Mouse (Mus musculus) MN1 (cell line): ENCODE data around the gene Atp1a3.
"Not testable (repeated sequence)": the region's sequence is repeated elsewhere in the genome, so short reads cannot be mapped to it uniquely, and the experiment has no call there.

ENCODE experiments used
- DNase-seq: peaks from one replicate; pipeline ENCODE4 v3.0.0-alpha.2; 2016; ENCODE audit warnings: low spot score

Gene Atp1a3

GRCm38 (mm10) chr7:25005421-25006065 lies at the start of gene Atp1a3:
Gene Atp1a3 (minus strand): TSS chr7:25005958.
- DNase-seq, result peak; percentile 63

DNA sequence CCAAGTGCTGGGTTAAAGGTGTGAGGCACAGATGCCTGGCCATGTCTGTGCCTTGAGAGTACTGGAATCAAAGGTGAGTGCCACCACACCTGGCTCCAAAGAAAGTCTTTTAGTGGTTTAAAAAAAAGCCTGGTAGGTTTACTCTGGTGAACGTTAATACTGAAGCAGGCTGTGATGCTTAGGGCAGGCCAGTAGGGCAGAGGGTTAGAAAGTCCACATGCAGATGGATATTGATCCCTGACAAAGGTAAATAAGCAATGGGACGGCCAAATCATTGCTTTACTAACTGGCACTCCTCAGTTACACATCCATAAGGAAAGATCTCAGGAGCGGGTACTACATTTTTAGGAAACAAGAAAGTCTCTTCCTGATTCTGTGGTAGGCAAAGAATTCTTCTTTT lies 46.8 kb upstream of the Atp1a3 start:
- no peak for DNase-seq

DNA sequence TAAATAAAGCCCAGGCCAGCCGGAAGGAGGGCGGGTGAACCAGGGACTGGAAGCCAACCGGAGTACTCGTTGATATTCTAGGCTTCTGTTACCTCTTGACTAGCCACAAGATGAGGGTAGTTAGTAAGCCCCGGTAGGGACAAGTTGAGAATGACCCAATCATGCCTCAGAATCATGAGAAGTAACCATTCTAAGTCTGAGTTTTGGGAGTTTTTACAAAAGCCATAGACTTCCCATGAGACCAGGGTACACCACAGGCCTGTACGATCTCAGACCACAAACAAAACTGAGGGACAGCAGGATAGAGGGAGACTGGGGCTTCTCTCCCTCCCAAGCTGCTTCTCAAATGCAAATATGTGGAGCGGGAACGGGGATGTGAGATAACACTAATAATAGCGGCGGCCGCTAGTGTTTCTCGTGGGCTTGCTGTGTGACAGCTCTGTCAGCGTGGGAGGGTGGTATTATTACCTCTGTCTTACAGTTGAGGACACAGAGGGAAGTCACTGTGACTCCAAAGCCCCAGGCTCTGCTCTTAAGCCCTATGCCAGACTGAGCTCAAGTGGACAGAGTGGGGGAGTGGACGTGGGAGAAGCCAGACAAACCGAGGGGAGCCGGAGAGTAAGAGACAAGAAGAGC lies 43.7 kb upstream of the Atp1a3 start:
- no peak for DNase-seq

GRCm38 (mm10) chr7:25047363-25047762 lies 41.6 kb upstream of the Atp1a3 start:
- DNase-seq, result peak; percentile 64

DNA sequence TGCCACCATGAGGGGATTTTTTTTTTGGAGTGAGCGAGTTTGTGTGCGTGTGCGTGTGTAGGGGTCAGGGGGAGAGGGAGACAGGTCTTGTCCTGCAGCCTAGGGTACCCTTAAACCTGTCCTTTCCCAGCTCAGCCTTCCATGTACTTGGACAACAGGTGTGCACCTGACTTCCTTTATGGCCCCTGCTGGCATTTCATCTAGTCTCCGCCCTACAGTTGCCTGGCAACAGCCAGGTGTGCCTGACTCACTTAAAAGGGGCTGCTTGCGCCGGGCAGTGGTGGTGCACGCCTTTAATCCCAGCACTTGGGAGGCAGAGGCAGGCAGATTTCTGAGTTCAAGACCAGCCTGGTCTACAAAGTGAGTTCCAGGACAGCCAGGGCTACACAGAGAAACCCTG lies 38.8 kb upstream of the Atp1a3 start:
- DNase-seq, result not testable (repeated sequence)

- no peak for DNase-seq
Observed at GRCm38 (mm10) chr7:25041921-25042320, 36.2 kb upstream of the Atp1a3 start.

DNA sequence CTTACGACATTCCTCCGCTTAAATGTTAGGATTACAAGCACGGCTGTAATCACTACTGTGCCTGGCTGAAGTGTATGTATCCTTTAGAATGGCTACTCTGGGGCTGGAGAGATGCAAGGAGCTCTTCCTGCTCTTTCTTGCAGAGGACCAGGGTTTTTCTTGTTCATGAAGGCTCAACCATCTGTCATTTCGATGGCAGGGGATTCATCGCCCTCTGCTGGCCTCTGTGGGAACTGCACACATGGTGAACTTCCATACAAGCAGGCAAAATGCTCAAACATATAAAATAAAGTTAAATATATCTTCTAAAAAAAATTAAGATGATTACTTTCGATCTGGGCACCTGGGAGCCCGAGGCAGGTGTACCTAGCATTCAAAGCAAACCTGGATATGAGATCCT lies 30.2 kb upstream of the Atp1a3 start:
- DNase-seq, result peak; percentile 56

GRCm38 (mm10) chr7:25034796-25035195 lies 29.0 kb upstream of the Atp1a3 start:
- DNase-seq, result no peak

DNA sequence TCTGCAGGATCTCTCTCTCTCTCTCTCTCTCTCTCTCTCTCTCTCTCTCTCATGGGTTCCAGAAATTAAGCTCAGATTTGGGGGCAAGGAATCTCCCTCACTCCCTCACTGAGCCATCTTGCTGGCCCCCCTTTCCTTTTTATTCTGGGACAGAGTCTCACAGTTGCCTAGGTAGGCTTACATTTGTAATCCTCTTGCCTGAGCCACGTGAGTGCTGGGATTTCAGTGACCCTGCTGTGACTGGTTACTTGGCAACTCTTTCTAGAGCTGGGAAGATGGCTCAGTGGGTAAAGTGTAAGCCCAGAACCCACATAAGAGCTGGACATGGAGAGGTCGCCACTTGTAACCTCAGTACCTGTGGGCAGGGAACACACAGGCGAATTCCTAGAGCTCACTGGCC lies 25.8 kb upstream of the Atp1a3 start:
- DNase-seq, result no peak

GRCm38 (mm10) chr7:25030032-25030753 lies 24.4 kb upstream of the Atp1a3 start:
- peak; percentile 76 for DNase-seq

- DNase-seq, result peak; percentile 58
Observed at GRCm38 (mm10) chr7:25026452-25026851, 20.7 kb upstream of the Atp1a3 start.

- peak; percentile 56 for DNase-seq
Observed at GRCm38 (mm10) chr7:25025855-25026439, 20.2 kb upstream of the Atp1a3 start.

DNA sequence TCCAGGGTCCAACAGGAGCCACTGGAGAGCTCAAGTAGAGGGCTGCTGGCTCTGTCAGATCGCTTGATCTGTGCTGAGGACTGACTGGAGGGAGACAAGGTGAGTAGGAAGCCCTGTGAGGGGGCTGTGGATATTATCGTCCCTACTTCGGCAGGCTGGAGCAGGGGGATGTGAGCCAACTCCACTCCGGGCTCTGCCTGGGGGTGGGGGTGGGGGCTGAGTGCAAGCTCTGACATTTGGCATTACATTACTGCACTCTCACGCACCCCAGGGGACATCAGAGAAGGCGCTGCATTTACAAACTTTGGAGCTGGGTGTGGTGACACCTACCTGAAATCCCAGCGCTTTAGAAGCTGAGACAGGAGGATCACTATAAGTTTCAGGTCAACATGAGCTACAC lies 5.8 kb upstream of the Atp1a3 start:
- DNase-seq, result no peak

- DNase-seq, result no peak
Observed at GRCm38 (mm10) chr7:25010090-25010913, 4.5 kb upstream of the Atp1a3 start.

DNA sequence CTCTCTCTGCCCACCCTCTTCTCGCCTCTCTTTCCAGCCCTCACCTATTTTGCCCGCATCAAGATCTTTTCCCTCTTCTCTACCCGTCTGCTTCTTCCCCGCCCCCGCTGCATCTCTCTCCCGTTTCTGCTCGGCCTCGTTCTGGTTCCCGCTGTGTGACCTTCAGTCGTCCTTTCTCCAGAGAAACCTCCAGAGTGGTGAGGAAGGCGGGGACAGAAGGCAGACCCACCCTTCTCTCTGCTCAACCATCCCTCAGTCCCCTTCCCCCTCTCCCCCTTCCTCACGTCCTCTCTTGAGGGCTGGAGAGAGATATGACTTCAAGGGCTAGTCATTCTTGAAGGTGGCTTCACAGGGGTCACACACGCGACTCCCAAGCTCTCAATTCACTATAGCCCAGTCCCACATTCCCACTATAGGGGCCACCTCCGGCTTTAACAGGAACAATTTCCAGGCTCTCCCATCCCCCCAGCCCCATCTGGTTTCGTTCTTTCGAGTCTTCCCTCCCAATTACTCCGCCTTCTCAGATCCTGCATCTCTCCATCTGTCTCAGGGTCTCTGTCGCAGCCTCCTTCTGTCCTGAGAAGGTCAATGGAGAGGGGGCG lies 3.4 kb upstream of the Atp1a3 start:
- peak; percentile 24 for DNase-seq

DNA sequence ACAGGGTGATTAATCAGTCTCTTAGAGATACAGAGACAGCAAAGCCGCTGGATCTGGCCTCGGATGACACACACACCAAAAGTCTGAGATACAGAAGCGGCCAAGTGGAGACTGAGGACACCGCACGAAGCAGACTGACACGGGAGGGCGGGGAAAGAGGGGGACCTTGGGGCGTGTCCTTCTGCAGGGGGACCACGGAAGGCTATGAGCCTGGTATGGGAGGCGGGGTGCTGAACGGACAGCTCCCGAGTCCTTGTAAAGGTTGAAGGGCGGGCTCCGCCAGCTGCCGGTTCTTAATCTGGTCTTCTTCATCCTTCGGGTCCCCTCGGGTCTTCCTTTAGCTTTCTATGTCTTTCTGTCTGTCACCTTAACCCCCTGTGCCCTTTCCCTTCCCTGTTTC lies 2.9 kb upstream of the Atp1a3 start:
- peak; percentile 47 for DNase-seq

GRCm38 (mm10) chr7:25007609-25008374 lies 2.0 kb upstream of the Atp1a3 start:
- DNase-seq, result peak; percentile 64

DNA sequence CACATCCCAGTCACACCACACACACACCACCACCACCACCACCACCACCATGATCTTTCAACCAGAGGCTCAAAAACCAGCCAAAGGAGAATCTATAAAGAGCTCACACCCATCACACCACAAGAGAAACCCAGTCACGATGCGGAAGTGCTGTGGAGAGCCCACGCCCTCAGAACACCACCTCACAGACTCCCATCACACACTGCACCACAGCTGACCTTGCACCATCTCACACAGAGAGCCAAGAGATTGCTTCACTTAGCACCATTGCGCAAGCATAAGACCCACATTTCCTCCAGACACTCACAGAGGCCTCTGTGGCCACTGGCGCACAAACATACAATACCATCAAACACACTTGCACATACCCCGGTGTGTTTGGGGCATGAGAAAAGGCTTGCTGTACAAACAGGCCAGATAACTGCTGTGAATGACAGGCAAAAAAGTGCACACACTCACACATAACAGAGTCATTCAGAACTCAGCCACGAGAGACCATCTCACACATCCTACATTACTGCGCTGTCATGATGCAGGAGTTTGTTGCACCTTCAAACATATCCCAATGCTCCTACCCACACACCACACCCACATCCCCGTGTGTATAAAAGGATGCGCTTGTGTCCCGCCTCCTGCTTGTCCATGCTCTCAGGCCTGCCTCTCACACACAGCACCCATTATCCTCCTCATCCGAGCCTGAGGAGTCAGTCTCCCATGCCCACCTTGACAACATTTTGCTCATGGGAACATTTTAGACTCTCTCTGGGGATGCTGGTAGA lies 1.0 kb upstream of the Atp1a3 start:
- no peak for DNase-seq

DNA sequence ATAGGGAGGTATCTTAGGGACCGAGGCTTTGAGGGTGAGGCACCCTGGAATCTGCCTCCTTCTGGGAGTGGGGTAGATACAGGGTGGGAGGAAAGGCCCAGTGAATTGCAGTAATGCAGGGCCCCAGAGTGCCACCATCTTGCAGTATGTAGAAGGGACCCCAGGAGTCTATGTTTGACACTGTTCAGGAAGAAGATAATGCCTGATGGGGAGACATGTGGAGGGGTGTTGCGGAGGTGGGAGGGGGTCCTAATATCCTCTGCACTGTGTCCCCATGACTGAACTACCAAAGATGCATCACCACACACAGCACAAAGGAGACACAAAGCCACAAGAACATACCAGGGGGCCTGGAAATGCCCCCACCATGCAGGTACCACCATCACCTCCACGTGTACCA lies 413 bp upstream of the Atp1a3 start:
- DNase-seq, result no peak

DNA sequence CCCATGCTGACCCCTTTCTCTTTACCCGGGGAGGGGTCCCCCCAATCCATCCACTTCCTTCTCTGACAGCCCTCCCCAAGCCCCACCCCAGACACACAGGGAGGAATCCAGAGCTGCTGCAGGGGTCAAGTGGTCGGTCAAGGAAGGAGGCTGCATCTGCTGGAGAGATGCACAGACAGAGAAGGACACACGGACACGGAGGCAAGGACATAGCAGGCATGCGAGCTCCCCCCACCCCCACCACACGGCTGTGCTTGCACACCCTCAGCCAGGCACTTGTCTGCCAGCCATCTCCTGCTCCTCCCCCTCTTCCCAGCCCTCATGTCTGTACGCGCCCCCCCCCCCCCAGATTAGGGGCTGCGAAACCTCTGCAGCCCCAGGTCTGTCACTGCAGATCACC lies 952 bp downstream of the Atp1a3 start:
- no peak for DNase-seq
